Mouse (Mus musculus) kidney, embryonic 16.5 days (tissue): ENCODE results near the gene Pnpla2. TPM values are rescaled to one million over a fixed set of nuclear protein-coding genes. Genes with fewer than 3 reads are reported as not detected.

ENCODE experiments used
- ATAC-seq: fragments of 200-750 bp; cut with Nextera tagmentation; 2 replicates; pipeline ENCODE4 v1.8.0; 2017; ENCODE audit warnings: moderate TSS enrichment; ENCODE audit not compliant: low FRiP score, low TSS enrichment
- H3K27ac ChIP-seq: fragments of 300-500 bp; sonication (generic); 2 replicates; pipeline ENCODE4 v1.5.1; 2014; ENCODE audit warnings: low read length
- H3K27me3 ChIP-seq: fragments of 300-500 bp; sonication (generic); 2 replicates; pipeline ENCODE4 v1.6.1; 2014; ENCODE audit warnings: low read length, control low read depth, mixed read lengths; ENCODE audit not compliant: insufficient read depth
- H3K36me3 ChIP-seq: fragments of 300-500 bp; sonication (generic); 2 replicates; pipeline ENCODE4 v1.6.1; 2014; ENCODE audit warnings: low read length, control low read depth, mixed read lengths; ENCODE audit not compliant: insufficient read depth
- H3K4me1 ChIP-seq: fragments of 300-500 bp; sonication (generic); 2 replicates; pipeline ENCODE4 v1.6.1; 2014; ENCODE audit warnings: low read length, control low read depth, mixed read lengths; ENCODE audit not compliant: insufficient read depth
- H3K4me2 ChIP-seq: fragments of 300-500 bp; sonication (generic); replicated peaks from 2 replicates; pipeline ENCODE4 v1.6.1; 2014; ENCODE audit warnings: low read depth, low read length
- H3K4me3 ChIP-seq: fragments of 300-500 bp; sonication (generic); 2 replicates; pipeline ENCODE4 v1.5.1; 2014; ENCODE audit warnings: mild to moderate bottlenecking, low read length
- H3K9ac ChIP-seq: fragments of 300-500 bp; sonication (generic); replicated peaks from 2 replicates; pipeline ENCODE4 v1.6.1; 2014; ENCODE audit warnings: low read length
- H3K9me3 ChIP-seq: fragments of 300-500 bp; sonication (generic); 2 replicates; pipeline ENCODE4 v1.6.1; 2016; ENCODE audit warnings: low read length, control low read depth
- WGBS: fragments of 180-500 bp; shearing (Covaris S2); extraction: QIAGEN DNeasy Blood & Tissue Kit; methylation state at CpG from one replicate; pipeline ENCODE4 v1.1.7; 2014; 5-methylcytosine and 5-hydroxymethylcytosine counted together
- polyA plus RNA-seq: library from polyadenylated mRNA; unstranded; fragments of >200 nt; fragmentation: Nextera tagmentation; extraction: Ambion mirVana; gene quantifications from 2 replicates; pipeline ENCODE4 v1.2.1, GENCODE M21; 2015

Gene Pnpla2
- polyA plus RNA-seq, 1 experiment from 2014 or later, result 51.5 TPM

DNA sequence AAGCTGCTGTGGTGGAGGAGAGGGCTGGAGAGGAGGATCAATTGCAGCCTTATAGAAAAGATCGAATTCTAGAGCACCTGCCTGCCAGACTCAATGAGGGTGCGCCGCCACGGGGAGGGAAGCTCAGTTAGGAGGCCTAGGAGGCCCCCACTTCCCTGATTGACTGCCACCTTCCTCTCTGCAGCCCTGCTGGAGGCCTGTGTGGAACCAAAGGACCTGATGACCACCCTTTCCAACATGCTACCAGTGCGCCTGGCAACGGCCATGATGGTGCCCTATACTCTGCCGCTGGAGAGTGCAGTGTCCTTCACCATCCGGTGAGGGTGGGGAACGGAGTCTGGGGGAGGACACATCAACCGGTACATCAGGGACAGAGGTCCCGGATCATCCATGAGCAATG, 3.7 kb downstream of the Pnpla2 start:
- ATAC-seq, result no peak
- no peak overlapping the region for H3K9ac ChIP-seq
- H3K4me3 ChIP-seq, result no peak overlapping the region
- H3K36me3 ChIP-seq, result peaks cover 11% of the 10 kb centered on the region
- peaks cover 31% of the 10 kb centered on the region for H3K4me1 ChIP-seq
- no peaks in the 10 kb centered on the region for H3K9me3 ChIP-seq
- peaks cover 16% of the 10 kb centered on the region for H3K27me3 ChIP-seq
- H3K27ac ChIP-seq, result no peak overlapping the region
- WGBS, result 88% methylated on average over 11 of the region's 11 CpGs
- no peak overlapping the region for H3K4me2 ChIP-seq

DNA sequence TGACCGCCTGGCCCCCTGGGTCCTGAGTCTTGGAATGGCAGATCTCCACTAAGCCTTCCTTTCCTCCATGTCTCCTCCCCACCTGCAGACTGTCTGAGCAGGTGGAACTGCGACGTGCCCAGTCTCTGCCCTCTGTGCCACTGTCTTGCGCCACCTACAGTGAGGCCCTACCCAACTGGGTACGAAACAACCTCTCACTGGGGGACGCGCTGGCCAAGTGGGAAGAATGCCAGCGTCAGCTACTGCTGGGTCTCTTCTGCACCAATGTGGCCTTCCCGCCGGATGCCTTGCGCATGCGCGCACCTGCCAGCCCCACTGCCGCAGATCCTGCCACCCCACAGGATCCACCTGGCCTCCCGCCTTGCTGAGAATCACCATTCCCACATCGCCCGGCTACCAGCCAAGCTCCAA, 4.3 kb downstream of the Pnpla2 start:
- no peaks in the 10 kb centered on the region for H3K9me3 ChIP-seq
- no peak for ATAC-seq
- H3K27ac ChIP-seq, result no peak overlapping the region
- H3K36me3 ChIP-seq, result peaks cover 11% of the 10 kb centered on the region
- H3K27me3 ChIP-seq, result peaks cover 22% of the 10 kb centered on the region
- H3K9ac ChIP-seq, result no peak overlapping the region
- no peak overlapping the region for H3K4me3 ChIP-seq
- H3K4me2 ChIP-seq, result no peak overlapping the region
- WGBS, result 89% methylated on average over 17 of the region's 17 CpGs
- peaks cover 37% of the 10 kb centered on the region for H3K4me1 ChIP-seq

GRCm38 (mm10) chr7:141460001-141460390, 5.0 kb downstream of the Pnpla2 start:
- Histone ChIP-seq H3K4me2 (no peak overlapping the region), H3K4me1 (peaks cover 39% of the 10 kb centered on the region), H3K9me3 (no peaks in the 10 kb centered on the region), H3K36me3 (peaks cover 11% of the 10 kb centered on the region), H3K27me3 (peaks cover 28% of the 10 kb centered on the region), H3K9ac (no peak overlapping the region), H3K27ac (no peak overlapping the region), H3K4me3 (no peak overlapping the region)
- 53% methylated on average over 5 of the region's 5 CpGs for whole genome bisulfite sequencing
- no peak for ATAC-seq

GRCm38 (mm10) chr7:141460391-141461113, 5.6 kb downstream of the Pnpla2 start, which contains the start of gene Cracr2b:
TSS of gene Cracr2b (plus strand) at chr7:141461094.
- ATAC-seq, result no peak
- Histone ChIP-seq H3K4me1 (peaks cover 45% of the 10 kb centered on the region), H3K4me2 (peak within 1 kb of the TSS; percentile 79), H3K9me3 (no peaks in the 10 kb centered on the region), H3K4me3 (peak within 1 kb of the TSS; percentile 59), H3K27ac (no peak within 1 kb of the TSS), H3K36me3 (peaks cover 11% of the 10 kb centered on the region), H3K9ac (peak within 1 kb of the TSS; percentile 68), H3K27me3 (peaks cover 34% of the 10 kb centered on the region)
- WGBS, result 75% methylated on average over 15 of the region's 15 CpGs

GRCm38 (mm10) chr7:141461521-141462332, 6.7 kb downstream of the Pnpla2 start:
- Histone ChIP-seq H3K27me3 (peaks cover 34% of the 10 kb centered on the region), H3K36me3 (peaks cover 11% of the 10 kb centered on the region), H3K9me3 (no peaks in the 10 kb centered on the region), H3K9ac (peak overlapping the region; percentile 68), H3K4me2 (peak overlapping the region; percentile 79), H3K4me1 (peaks cover 42% of the 10 kb centered on the region), H3K4me3 (peak overlapping the region; percentile 59), H3K27ac (no peak overlapping the region)
- WGBS, result 2% methylated on average over 59 of the region's 59 CpGs
- no peak for ATAC-seq

- peaks cover 34% of the 10 kb centered on the region for H3K27me3 ChIP-seq
- H3K4me1 ChIP-seq, result peaks cover 46% of the 10 kb centered on the region
- no peak overlapping the region for H3K27ac ChIP-seq
- H3K9me3 ChIP-seq, result no peaks in the 10 kb centered on the region
- H3K4me3 ChIP-seq, result peak overlapping the region; percentile 59
- WGBS, result 10% methylated on average over 5 of the region's 5 CpGs
- peak overlapping the region; percentile 68 for H3K9ac ChIP-seq
- peaks cover 11% of the 10 kb centered on the region for H3K36me3 ChIP-seq
- no peak for ATAC-seq
- peak overlapping the region; percentile 79 for H3K4me2 ChIP-seq
Measured at GRCm38 (mm10) chr7:141462333-141462821, 7.4 kb downstream of the Pnpla2 start.

DNA sequence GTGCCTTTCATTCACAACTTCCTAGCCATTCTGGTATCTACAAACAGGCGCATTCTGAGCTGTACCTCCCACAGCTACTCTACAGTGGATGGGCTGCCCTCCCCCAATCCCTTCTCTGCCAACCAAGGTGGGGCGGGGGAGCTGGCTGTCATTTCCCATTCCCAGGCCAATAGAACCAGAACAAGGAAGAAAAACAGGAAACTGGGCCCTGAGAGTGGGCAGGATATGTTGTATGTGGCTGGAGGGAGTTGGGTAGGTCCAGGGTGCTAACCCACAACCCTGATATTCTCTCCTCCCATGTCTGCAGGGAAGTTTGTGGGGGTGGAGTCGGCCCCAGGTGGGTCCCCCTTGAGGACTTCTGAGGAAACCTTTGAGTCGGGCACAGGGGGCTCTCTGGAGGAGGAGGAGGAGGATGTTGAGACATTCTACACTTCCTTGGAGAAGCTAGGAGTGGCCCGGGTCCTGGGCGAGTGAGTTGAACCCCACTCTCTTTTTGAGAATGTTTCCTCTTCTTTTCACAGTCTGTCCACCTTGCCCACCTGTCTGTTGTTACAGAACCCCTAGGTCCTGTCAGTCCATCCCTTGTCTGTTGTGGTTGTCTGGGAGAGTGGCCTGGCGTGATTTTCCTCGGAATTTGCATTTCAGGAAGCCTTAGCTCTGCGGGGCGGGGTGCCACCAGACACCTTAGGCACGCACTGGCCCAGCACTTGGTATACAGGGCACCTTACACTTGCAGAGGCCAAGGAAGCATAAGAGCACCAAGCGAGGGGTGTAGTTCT, 9.0 kb downstream of the Pnpla2 start:
- ATAC-seq, result no peak
- Histone ChIP-seq H3K27me3 (peaks cover 34% of the 10 kb centered on the region), H3K9me3 (no peaks in the 10 kb centered on the region), H3K4me2 (peak overlapping the region; percentile 51), H3K36me3 (peaks cover 7% of the 10 kb centered on the region; the same call in 1 of the 2 replicates), H3K4me3 (peak overlapping the region; percentile 32), H3K4me1 (peaks cover 57% of the 10 kb centered on the region), H3K27ac (peak overlapping the region; percentile 31; the same call in 1 of the 2 replicates), H3K9ac (peak overlapping the region; percentile 43)
- 29% methylated on average over 12 of the region's 12 CpGs for WGBS

- Histone ChIP-seq H3K36me3 (peaks cover 3% of the 10 kb centered on the region; the same call in 1 of the 2 replicates), H3K9me3 (no peaks in the 10 kb centered on the region), H3K27me3 (peaks cover 34% of the 10 kb centered on the region), H3K9ac (peak overlapping the region; percentile 43), H3K27ac (no peak overlapping the region), H3K4me2 (peak overlapping the region; percentile 51), H3K4me3 (peak overlapping the region; percentile 32), H3K4me1 (peaks cover 64% of the 10 kb centered on the region)
- no peak for ATAC-seq
- 9% methylated on average over 37 of the region's 38 CpGs for WGBS
Measured at GRCm38 (mm10) chr7:141464603-141465201, 9.7 kb downstream of the Pnpla2 start.
